Mouse (Mus musculus) megakaryocyte, embryonic 14.5 days (primary cell): ENCODE measurements around the gene Cox4i2.

Experiments
- FLI1 ChIP-seq: IDR thresholded peaks from 2 replicates; pipeline ENCODE4 v1.6.1; 2012; ENCODE audit warnings: low read length, inconsistent platforms, mixed read lengths
- GATA1 ChIP-seq: IDR thresholded peaks from 3 replicates; pipeline ENCODE4 v1.6.1; 2012; ENCODE audit warnings: mixed read lengths, low read length, inconsistent platforms, borderline replicate concordance

GRCm38 (mm10) chr2:152794281-152794827 is 40.4 kb downstream of the Cox4i2 start:
- TF ChIP-seq GATA1, result no peak
- TF ChIP-seq FLI1, result no peak
